Mouse (Mus musculus): ENCODE data around the gene Sh2d4b.

Gene Sh2d4b

DNA sequence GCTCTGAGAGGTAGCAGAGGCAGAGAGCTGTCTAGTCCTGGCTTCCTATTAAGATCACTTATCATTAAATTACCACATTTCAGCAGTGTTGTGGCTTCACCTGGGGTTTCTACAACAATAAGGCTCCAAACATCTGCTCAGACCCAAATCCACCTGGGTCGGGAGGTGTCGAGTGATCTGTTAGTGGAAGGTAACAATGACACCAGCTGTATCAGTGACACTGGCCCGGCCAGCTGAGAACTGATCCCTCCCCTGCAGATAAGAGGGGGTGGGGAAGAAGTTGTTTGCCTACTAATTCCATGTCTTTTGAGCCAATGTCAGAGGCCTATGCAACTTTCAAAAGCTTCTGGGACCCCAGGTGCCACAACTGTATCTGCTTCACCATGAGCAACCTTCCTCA lies at the start of gene Sh2d4b:
Gene Sh2d4b (minus strand): TSS at position 71 of the 400 bp plus-strand sequence.
- in situ Hi-C loops (cut with MboI) = no loop called here

- in situ Hi-C loops (cut with MboI) = no loop called here
Observed at GRCm38 (mm10) chr14:40942429-40942828, 49.4 kb upstream of the Sh2d4b start.

DNA sequence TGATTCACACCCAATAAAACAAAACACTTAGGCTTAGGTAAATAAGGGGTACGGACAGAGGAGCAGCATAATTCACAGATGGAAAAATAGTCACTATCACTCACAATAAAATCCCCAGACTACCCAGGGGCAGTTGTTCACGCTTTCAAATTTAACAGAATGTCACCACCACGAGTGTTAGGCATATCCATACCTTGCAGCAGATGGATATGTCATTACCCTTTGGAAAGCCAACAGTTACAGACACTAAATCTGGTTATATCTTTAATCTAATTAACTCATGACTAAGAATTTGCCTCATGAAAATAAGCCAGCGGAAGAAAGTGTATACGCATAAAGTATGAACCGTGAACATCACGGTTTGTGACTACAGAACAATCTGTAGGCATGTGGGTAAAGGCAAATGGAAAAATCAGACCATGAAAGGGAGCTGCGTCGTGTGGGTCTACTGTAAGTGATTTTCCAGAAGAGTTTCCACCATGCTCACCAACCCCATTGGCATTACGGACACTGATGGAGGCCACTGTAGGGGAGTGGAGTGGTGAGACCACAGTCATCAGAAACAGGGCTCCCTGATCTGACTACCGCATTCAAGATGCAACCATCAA lies 45.4 kb upstream of the Sh2d4b start:
- in situ Hi-C loops (cut with MboI) = no loop called here

DNA sequence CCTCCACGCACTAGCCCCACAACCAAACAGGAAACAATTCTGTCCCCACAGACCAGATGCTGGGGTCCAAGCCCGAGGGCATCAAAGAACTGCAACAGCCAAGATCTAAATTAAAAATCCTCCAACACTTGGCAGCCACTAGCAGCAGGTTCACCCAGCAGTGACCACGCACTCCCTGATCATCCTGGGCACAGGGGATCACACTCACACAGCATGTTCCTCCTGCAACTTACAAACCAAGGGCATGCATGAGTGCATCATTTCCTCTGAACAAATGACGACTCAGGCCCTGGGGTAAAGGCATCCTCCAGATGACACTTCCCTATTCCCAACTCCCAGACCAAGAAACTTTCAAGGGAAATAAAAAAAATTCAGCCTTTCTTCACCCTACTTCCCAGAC lies 44.0 kb upstream of the Sh2d4b start:
- in situ Hi-C loops (cut with MboI) = no loop called here

- in situ Hi-C loops (cut with MboI) = no loop called here
Observed at GRCm38 (mm10) chr14:40935481-40935880, 42.4 kb upstream of the Sh2d4b start.

GRCm38 (mm10) chr14:40935054-40935453 lies 42.0 kb upstream of the Sh2d4b start:
- in situ Hi-C loops (cut with MboI) = no loop called here

DNA sequence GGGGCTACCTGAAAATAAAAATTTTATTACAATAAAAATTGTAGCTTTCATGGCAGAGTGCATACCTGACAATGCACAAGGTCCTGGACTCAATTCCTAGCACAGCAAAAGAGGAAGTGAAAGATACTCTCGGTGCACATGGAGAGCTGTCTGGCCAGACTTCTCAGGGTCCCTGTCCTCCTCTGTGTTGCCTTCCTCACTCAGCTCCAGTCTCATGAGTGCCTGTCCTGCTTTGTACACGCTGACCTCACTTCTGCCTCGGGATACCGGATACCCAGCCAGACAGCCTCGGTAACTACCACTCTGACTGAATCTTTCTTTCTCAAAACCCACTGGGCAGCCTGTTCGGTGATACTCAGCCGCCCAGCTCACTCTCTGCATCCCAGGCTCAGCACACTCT lies 40.3 kb upstream of the Sh2d4b start:
- in situ Hi-C loops (cut with MboI) = no loop called here

- in situ Hi-C loops (cut with MboI) = no loop called here
Observed at GRCm38 (mm10) chr14:40932225-40932624, 39.2 kb upstream of the Sh2d4b start.

DNA sequence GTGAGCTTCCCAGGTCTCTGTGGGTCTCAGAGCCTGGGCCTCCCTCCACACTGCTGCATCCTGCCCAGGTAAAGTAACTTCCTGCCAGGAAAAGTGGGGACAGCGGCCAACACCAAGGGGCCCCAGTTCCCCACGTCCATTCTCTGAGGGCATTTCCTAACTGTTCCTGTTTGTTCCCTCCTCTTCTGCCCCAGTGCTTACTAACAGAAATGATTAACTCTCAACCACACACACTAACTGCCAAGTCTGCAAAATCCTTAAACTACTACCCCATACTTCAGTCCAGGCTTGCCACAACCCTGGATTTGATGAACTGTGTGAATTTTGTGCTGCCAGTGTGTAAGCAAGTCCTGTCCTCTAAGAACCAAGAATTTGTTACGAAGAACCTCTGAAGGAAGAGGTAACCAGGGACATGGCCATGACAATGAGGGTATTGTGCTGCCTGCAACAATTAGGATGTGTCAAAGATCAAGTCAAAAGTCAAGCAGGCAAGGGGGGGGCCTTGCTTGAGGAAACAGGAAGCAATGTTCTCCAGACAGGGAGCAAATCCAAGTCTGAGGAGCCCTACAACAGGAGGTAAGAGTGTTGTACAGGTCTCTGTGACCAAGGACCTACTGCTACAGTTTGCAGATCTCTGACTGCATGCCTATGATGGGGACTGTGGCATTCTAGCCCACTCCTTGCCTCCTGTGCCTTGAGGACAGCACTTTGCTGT lies 38.2 kb upstream of the Sh2d4b start:
- in situ Hi-C loops (cut with MboI) = no loop called here

- in situ Hi-C loops (cut with MboI) = loop anchor here (5.0 kb wide), 1 partner anchor 37 kb away; the partner anchor contains the start of gene Tspan14
Observed at GRCm38 (mm10) chr14:40929943-40930342, 36.9 kb upstream of the Sh2d4b start.

- in situ Hi-C loops (cut with MboI) = loop anchor here (5.0 kb wide), 1 partner anchor 38 kb away; the partner anchor contains the start of gene Tspan14
Observed at GRCm38 (mm10) chr14:40928897-40929296, 35.8 kb upstream of the Sh2d4b start.

DNA sequence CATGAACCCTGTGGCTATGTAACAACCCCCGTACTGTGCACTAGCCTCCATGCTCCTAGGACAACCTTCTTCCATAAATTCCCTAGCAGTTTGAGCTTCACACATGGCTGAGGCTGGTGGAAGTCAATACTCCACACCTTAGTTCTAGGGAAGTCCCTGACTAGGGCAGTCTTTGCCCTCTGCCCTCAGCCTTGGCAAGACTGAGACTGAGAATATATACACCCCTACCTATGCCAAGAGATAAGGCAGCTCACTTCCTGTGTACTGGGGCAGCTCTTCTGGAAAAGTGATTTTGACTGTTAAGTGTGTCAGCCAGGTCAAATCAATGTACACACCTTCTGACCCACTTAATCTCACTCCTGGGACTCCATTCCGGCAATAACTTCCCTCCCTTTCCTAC lies 34.0 kb upstream of the Sh2d4b start:
- in situ Hi-C loops (cut with MboI) = loop anchor here (5.0 kb wide), 1 partner anchor 40 kb away; the partner anchor contains the start of gene Tspan14

DNA sequence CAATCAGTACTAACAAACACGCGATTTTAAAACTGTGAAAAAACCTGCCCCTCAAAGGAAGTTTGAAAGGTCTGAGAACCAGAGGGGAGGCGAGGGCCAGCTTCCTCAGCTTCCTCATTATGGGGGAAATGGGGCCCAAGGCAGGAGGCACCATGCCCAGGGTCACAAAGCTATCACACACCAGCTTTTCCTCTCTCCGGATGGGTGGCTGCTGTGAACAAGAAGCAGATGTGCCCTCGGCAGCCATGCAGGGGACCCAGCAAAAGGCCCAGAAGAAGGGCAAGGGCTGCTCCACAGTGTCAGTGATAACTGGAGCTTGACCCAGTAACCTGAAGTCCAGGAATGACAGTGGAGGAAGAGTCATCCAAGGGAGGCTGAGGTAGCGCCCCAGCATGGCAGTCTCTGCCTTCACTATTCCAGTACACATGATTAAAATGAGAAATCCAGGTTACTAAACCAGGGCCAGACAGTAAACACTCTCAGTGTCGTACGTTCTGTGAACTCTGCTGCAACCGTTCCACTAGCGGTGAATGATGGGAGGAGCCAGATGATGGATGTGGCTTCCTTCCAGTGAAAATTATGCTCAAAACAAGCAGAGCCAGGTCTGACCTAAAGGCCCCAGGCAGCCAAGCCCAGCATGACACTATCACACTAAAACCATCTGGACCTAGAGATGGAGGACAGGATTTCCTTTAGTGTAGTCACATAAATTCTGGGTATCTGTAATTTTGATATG lies 31.5 kb upstream of the Sh2d4b start:
- in situ Hi-C loops (cut with MboI) = loop anchor here (5.0 kb wide), 1 partner anchor 43 kb away; the partner anchor contains the start of gene Tspan14

DNA sequence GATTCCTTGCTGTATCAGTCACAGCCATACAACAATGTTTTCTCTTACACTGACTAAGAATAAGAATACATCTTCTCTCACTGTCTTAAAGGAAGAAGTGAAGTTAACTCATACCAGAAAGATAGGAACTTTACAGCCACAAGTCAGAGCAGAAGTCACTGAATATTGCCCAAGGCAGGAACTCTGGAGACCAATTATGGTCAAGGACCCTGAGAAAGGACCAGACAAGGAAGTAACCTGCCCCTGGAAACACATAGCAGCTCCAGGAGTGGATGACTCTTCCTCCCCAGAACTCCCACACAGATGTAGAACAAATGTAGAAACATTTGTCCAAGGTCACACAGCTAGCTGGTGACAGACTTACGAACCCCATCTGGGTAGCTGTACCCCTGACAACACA lies 28.2 kb upstream of the Sh2d4b start:
- in situ Hi-C loops (cut with MboI) = no loop called here

DNA sequence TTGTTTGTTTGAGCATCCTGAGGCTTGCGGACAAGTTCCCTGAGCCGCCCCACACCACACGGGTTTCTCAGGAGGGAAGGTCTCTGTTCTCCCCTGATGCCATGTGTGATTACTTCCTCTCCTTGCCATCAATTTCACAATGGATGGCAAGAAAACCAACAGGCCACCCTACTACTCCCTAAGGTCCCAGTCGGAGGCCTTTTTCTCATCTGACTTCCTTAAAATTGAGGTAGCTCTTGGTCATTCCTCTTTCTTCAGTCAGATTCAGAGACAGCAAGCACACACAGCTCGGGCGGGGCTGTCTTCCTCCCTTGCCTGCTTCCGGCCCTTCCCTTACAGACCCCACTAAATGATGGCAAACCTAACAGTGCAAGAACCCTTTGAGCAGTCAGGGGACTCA lies 26.5 kb upstream of the Sh2d4b start:
- in situ Hi-C loops (cut with MboI) = loop anchor here (10.0 kb wide), 1 partner anchor 105 kb away; no protein-coding TSS in a partner anchor

- in situ Hi-C loops (cut with MboI) = loop anchor here (10.0 kb wide), 1 partner anchor 106 kb away; no protein-coding TSS in a partner anchor
Observed at GRCm38 (mm10) chr14:40918477-40918876, 25.4 kb upstream of the Sh2d4b start.

GRCm38 (mm10) chr14:40917632-40918031 lies 24.6 kb upstream of the Sh2d4b start:
- in situ Hi-C loops (cut with MboI) = loop anchor here (10.0 kb wide), 1 partner anchor 107 kb away; no protein-coding TSS in a partner anchor

- in situ Hi-C loops (cut with MboI) = loop anchor here (10.0 kb wide), 1 partner anchor 108 kb away; no protein-coding TSS in a partner anchor
Observed at GRCm38 (mm10) chr14:40916667-40917066, 23.6 kb upstream of the Sh2d4b start.

DNA sequence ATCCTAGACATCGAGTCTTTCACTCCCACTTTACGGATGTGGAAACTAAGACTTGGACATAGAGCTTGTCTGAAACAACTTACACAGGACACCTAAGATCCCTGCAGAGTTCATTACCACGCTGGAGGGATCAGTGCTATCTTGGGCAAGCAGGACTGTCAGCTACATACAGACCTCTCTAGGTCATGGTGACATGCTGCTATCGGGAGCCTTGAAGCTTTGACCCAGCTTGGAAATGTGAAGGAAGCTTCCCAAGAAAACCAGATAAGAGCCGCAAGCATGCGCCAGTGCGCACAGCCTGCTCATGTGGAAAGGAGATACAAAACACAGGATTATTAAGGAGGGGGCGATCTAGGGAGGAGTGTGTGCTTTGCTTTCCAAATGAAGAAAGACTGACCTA lies 22.8 kb upstream of the Sh2d4b start:
- in situ Hi-C loops (cut with MboI) = loop anchor here (10.0 kb wide), 1 partner anchor 109 kb away; no protein-coding TSS in a partner anchor

GRCm38 (mm10) chr14:40914701-40915100 lies 21.6 kb upstream of the Sh2d4b start:
- in situ Hi-C loops (cut with MboI) = loop anchor here (10.0 kb wide), 1 partner anchor 110 kb away; no protein-coding TSS in a partner anchor

GRCm38 (mm10) chr14:40913709-40914108 lies 20.6 kb upstream of the Sh2d4b start:
- in situ Hi-C loops (cut with MboI) = loop anchor here (10.0 kb wide), 1 partner anchor 111 kb away; no protein-coding TSS in a partner anchor

DNA sequence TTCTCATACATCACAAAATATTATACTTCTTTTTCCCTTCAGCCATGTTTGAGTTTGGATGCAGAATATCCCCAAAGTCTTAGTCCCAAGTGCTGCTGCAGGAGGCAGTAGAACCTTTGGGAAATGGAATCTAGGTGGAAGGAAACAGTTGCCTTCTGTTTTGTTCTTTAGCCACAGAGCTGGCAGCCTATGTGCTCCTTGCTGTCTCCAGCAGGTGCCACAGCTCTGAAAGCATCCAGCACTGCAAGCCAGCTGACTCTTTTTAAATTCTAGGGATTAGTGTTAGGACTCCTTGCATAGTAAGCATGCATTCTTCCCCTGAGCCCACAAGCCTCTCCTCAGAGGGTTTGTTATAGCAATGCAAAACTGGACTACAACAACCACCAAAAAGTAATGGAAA lies 18.5 kb upstream of the Sh2d4b start:
- in situ Hi-C loops (cut with MboI) = loop anchor here (10.0 kb wide), 1 partner anchor 113 kb away; no protein-coding TSS in a partner anchor

Measured in mature B cell (primary cell).